Mouse (Mus musculus) T-cell, adult 66 days (primary cell): ENCODE data around the gene Rprd1b. TPM values are rescaled to one million over a fixed set of nuclear protein-coding genes. Genes with fewer than 3 reads are reported as not detected.

Experiments used
- total RNA-seq, 2 experiments: library from RNA; stranded (reverse); gene quantifications; 3 replicates in 1 of 2; 4 replicates in 1 of 2; pipeline ENCODE4 v1.2.4; 2023

The Rprd1b gene
- 10 to 100 TPM; 32.2 to 37.6 TPM for total RNA-seq

GRCm38 (mm10) chr2:158028354-158028863, at the start of gene Rprd1b, which contains the start of gene Tti1:
Gene Rprd1b, plus strand, starts transcription at chr2:158028497.
Gene Tti1, minus strand, starts transcription at chr2:158028433.

DNA sequence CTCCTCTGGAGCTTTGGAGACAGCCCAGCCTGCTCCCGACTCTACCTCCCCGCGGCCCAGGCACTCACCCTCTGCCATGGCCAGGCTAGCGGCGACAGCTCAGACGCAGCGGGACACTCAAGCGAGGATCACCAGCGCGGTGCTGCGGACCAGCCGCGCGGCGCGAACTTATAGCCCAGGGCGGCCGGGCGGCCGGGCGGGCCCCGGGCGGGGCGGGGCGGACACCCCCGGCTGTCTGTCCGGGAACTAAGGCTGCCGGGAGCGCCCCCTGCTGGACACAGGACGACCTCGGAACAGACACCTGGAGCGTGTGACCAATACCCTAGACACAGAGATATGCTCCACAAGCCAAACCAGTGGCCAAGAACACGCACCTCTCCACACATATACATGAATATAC, 117.9 kb downstream of the Rprd1b start, which contains the start of gene Tgm2:
TSS of gene Tgm2 (minus strand) at position 214 of the 400 bp plus-strand sequence.

Other genes starting within 250 kb of the Rprd1b start
- gene Vstm2l, start 113.8 kb upstream of the Rprd1b start, total RNA-seq = not detected
- gene Tti1, start 64 bp upstream of the Rprd1b start, total RNA-seq = 10 to 100 TPM; 28.2 to 32.7 TPM
- gene Tgm2, start 117.9 kb downstream of the Rprd1b start, total RNA-seq = 1 to 10 TPM; 1.2 to 2.6 TPM
- not detected for gene D630003M21Rik, start 200.7 kb downstream of the Rprd1b start, total RNA-seq
- gene Bpi, start 229.6 kb downstream of the Rprd1b start, total RNA-seq = not detected